Mouse (Mus musculus): ENCODE data around the gene Ess2. TPM values are rescaled to one million over a fixed set of nuclear protein-coding genes. Genes with fewer than 3 reads are reported as not detected.

Gene Ess2
- polyA plus RNA-seq, 1 experiment = 25.9 TPM

GRCm38 (mm10) chr16:17928627-17929104 is 17.5 kb upstream of the Ess2 start:
- TF ChIP-seq GATA1 (IDR thresholded peaks at IDR 0.05; ENCODE audit: low read length) = no peak

GRCm38 (mm10) chr16:17928087-17928580 is 17.0 kb upstream of the Ess2 start, which contains the start of gene Slc25a1:
Gene Slc25a1 (minus strand): TSS chr16:17928219.
- no peak for TF ChIP-seq GATA1 (IDR thresholded peaks at IDR 0.05; ENCODE audit: low read length)

GRCm38 (mm10) chr16:17927351-17928082 is 16.4 kb upstream of the Ess2 start:
- no peak for TF ChIP-seq GATA1 (IDR thresholded peaks at IDR 0.05; ENCODE audit: low read length)

GRCm38 (mm10) chr16:17922163-17922538 is 11.0 kb upstream of the Ess2 start:
- no peak for TF ChIP-seq GATA1 (IDR thresholded peaks at IDR 0.05; ENCODE audit: low read length)

- TF ChIP-seq GATA1 (IDR thresholded peaks at IDR 0.05; ENCODE audit: low read length) = no peak
Measured at GRCm38 (mm10) chr16:17921325-17922162, 10.4 kb upstream of the Ess2 start.

GRCm38 (mm10) chr16:17920586-17920985 is 9.4 kb upstream of the Ess2 start:
- no peak for TF ChIP-seq GATA1 (IDR thresholded peaks at IDR 0.05; ENCODE audit: low read length)

- no peak for TF ChIP-seq GATA1 (IDR thresholded peaks at IDR 0.05; ENCODE audit: low read length)
Measured at GRCm38 (mm10) chr16:17914307-17915249, 3.4 kb upstream of the Ess2 start, which contains the start of gene Gsc2. Gene Gsc2 (minus strand): TSS chr16:17915059.

- TF ChIP-seq GATA1 (IDR thresholded peaks at IDR 0.05; ENCODE audit: low read length) = no peak
Measured at GRCm38 (mm10) chr16:17898462-17898861, 12.7 kb downstream of the Ess2 start, which contains the start of the genes Dgcr2 and Tssk2. Gene Dgcr2 (minus strand): TSS chr16:17898562. Gene Tssk2 (plus strand): TSS chr16:17898637.

GRCm38 (mm10) chr16:17896091-17896490 is 15.1 kb downstream of the Ess2 start:
- no peak for TF ChIP-seq GATA1 (IDR thresholded peaks at IDR 0.05; ENCODE audit: low read length)

GRCm38 (mm10) chr16:17893923-17894322 is 17.2 kb downstream of the Ess2 start, which contains the start of gene Tssk1:
Gene Tssk1 (plus strand): TSS chr16:17894223.
- no peak for TF ChIP-seq GATA1 (IDR thresholded peaks at IDR 0.05; ENCODE audit: low read length)

- TF ChIP-seq GATA1 (IDR thresholded peaks at IDR 0.05; ENCODE audit: low read length) = no peak
Measured at GRCm38 (mm10) chr16:17892606-17893005, 18.5 kb downstream of the Ess2 start.

- no peak for TF ChIP-seq GATA1 (IDR thresholded peaks at IDR 0.05; ENCODE audit: low read length)
Measured at GRCm38 (mm10) chr16:17891567-17891959, 19.6 kb downstream of the Ess2 start, which contains the start of gene Gm20518. Gene Gm20518 (minus strand): TSS chr16:17891671.

- TF ChIP-seq GATA1 (IDR thresholded peaks at IDR 0.05; ENCODE audit: low read length) = no peak
Measured at GRCm38 (mm10) chr16:17890917-17891566, 20.1 kb downstream of the Ess2 start.

GRCm38 (mm10) chr16:17890342-17890727 is 20.8 kb downstream of the Ess2 start:
- no peak for TF ChIP-seq GATA1 (IDR thresholded peaks at IDR 0.05; ENCODE audit: low read length)
